Mouse (Mus musculus) limb, embryonic 14.5 days (tissue): ENCODE results near the gene Card19. TPM values are rescaled to one million over a fixed set of nuclear protein-coding genes. Genes with fewer than 3 reads are reported as not detected.

Source experiments
- ATAC-seq: fragments of 200-750 bp; cut with Nextera tagmentation; 2 replicates; pipeline ENCODE4 v1.8.0; 2017; ENCODE audit warnings: low read depth, moderate number of reproducible peaks, moderate TSS enrichment; ENCODE audit not compliant: low FRiP score
- DNase-seq: peaks from one replicate; pipeline ENCODE4 v3.0.0-alpha.2; 2015; ENCODE audit warnings: low spot score
- H3K27ac ChIP-seq: fragments of 300-500 bp; sonication (generic); replicated peaks from 2 replicates; pipeline ENCODE4 v1.5.1; 2014; ENCODE audit warnings: low read depth, mild to moderate bottlenecking, low read length, moderate library complexity, mixed read lengths
- H3K27me3 ChIP-seq: fragments of 300-500 bp; sonication (generic); 2 replicates; pipeline ENCODE4 v1.6.1; 2014; ENCODE audit warnings: low read length, mixed read lengths; ENCODE audit not compliant: control insufficient read depth, insufficient read depth
- H3K36me3 ChIP-seq: fragments of 300-500 bp; sonication (generic); 2 replicates; pipeline ENCODE4 v1.6.1; 2014; ENCODE audit warnings: mild to moderate bottlenecking, low read length, moderate library complexity, mixed read lengths; ENCODE audit not compliant: control insufficient read depth, insufficient read depth
- H3K4me1 ChIP-seq: fragments of 300-500 bp; sonication (generic); 2 replicates; pipeline ENCODE4 v1.6.1; 2014; ENCODE audit warnings: antibody characterized with exemption, low read length, mixed read lengths; ENCODE audit not compliant: control insufficient read depth, insufficient read depth
- H3K4me2 ChIP-seq: fragments of 300-500 bp; sonication (generic); replicated peaks from 2 replicates; pipeline ENCODE4 v1.6.1; 2014; ENCODE audit warnings: low read depth, mild to moderate bottlenecking, low read length, moderate library complexity; ENCODE audit not compliant: severe bottlenecking
- H3K4me3 ChIP-seq: fragments of 300-500 bp; sonication (generic); replicated peaks from 2 replicates; pipeline ENCODE4 v1.5.1; 2014; ENCODE audit warnings: low read length
- H3K9ac ChIP-seq: fragments of 300-500 bp; sonication (generic); 2 replicates; pipeline ENCODE4 v1.6.1; 2014; ENCODE audit warnings: mild to moderate bottlenecking, low read depth, low read length, moderate library complexity; ENCODE audit not compliant: severe bottlenecking
- H3K9me3 ChIP-seq: fragments of 300-500 bp; sonication (generic); 2 replicates; pipeline ENCODE4 v1.6.1; 2016; ENCODE audit warnings: low read length; ENCODE audit not compliant: control insufficient read depth
- POLR2A ChIP-seq: fragments of 200-500 bp; IDR thresholded peaks from 2 replicates; pipeline ENCODE4 v1.8.0; 2012; ENCODE audit warnings: inconsistent platforms, mild to moderate bottlenecking, moderate library complexity, borderline replicate concordance; ENCODE audit not compliant: insufficient read depth, insufficient read length; ENCODE audit errors: extremely low read depth
- WGBS: fragments of 180-500 bp; shearing (Covaris S2); extraction: QIAGEN DNeasy Blood & Tissue Kit; methylation state at CpG from one replicate; pipeline ENCODE4 v1.1.7; 2014; 5-methylcytosine and 5-hydroxymethylcytosine counted together
- polyA plus RNA-seq, 2 experiments: library from polyadenylated mRNA; depleted of rRNA in 1 of 2; stranded (reverse) in 1 of 2; unstranded in 1 of 2; fragments of >200 nt; fragmentation: Nextera tagmentation in 1 of 2; extraction: Ambion mirVana in 1 of 2; gene quantifications; 2 replicates each; pipeline versions ENCODE4 v1.2.1 to v1.2.3; 2012 to 2014

Card19 gene
- polyA plus RNA-seq, 2 experiments, result 67.1 to 71.3 TPM

DNA sequence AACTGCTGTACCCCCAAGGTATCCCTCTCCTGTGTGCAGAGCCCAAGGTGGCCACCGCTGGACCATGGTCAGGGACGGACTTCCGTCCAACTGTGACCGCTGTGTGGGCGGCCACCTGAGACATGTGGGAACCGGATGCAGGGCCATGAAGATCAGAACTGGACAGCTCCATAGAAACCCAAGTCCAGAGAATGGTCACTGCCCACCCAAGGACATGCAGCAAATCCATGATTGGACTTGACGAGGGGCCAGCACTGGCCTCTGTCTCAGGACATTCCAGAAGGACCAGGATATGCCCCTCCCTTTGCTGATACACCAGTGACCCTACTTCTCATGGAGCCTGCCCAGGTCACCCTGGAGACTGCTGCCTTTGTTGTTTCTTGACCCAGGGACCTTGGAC lies 20.2 kb downstream of the Card19 start:
- ATAC-seq (no peak), DNase-seq (no peak)
- Histone ChIP-seq H3K36me3 (peaks cover 13% of the 10 kb centered on the region), H3K9ac (no peak overlapping the region), H3K9me3 (no peaks in the 10 kb centered on the region), H3K27ac (no peak overlapping the region), H3K27me3 (no peaks in the 10 kb centered on the region), H3K4me1 (peaks cover 7% of the 10 kb centered on the region; the same call in 1 of the 2 replicates), H3K4me2 (no peak overlapping the region), H3K4me3 (no peak overlapping the region)
- TF ChIP-seq POLR2A, result no peak
- 91% methylated on average over 7 of the region's 7 CpGs for WGBS

GRCm38 (mm10) chr13:49194811-49195210 lies 21.0 kb downstream of the Card19 start:
- WGBS, result 90% methylated on average over 13 of the region's 13 CpGs
- Histone ChIP-seq H3K4me3 (no peak overlapping the region), H3K9ac (no peak overlapping the region)

GRCm38 (mm10) chr13:49193650-49194049 lies 22.2 kb downstream of the Card19 start:
- no peaks in the 10 kb centered on the region for H3K27me3 ChIP-seq
- peaks cover 14% of the 10 kb centered on the region; the same call in 1 of the 2 replicates for H3K4me1 ChIP-seq
- H3K36me3 ChIP-seq, result peaks cover 13% of the 10 kb centered on the region
- H3K9me3 ChIP-seq, result no peaks in the 10 kb centered on the region
- 94% methylated on average over 17 of the region's 17 CpGs for WGBS
- no peak for ATAC-seq
- H3K4me2 ChIP-seq, result no peak overlapping the region
- no peak for DNase-seq
- TF ChIP-seq POLR2A, result no peak
- no peak overlapping the region for H3K27ac ChIP-seq
- H3K9ac ChIP-seq, result no peak overlapping the region
- no peak overlapping the region for H3K4me3 ChIP-seq

More at GRCm38 (mm10) chr13:49194811-49195210, 21.0 kb downstream of the Card19 start:
- no peaks in the 10 kb centered on the region for H3K9me3 ChIP-seq
- DNase-seq (no peak), ATAC-seq (no peak)
- peaks cover 8% of the 10 kb centered on the region; the same call in 1 of the 2 replicates for H3K4me1 ChIP-seq
- no peak overlapping the region for H3K27ac ChIP-seq
- no peak overlapping the region for H3K4me2 ChIP-seq
- no peak for TF ChIP-seq POLR2A
- H3K36me3 ChIP-seq, result peaks cover 13% of the 10 kb centered on the region
- H3K27me3 ChIP-seq, result no peaks in the 10 kb centered on the region

DNA sequence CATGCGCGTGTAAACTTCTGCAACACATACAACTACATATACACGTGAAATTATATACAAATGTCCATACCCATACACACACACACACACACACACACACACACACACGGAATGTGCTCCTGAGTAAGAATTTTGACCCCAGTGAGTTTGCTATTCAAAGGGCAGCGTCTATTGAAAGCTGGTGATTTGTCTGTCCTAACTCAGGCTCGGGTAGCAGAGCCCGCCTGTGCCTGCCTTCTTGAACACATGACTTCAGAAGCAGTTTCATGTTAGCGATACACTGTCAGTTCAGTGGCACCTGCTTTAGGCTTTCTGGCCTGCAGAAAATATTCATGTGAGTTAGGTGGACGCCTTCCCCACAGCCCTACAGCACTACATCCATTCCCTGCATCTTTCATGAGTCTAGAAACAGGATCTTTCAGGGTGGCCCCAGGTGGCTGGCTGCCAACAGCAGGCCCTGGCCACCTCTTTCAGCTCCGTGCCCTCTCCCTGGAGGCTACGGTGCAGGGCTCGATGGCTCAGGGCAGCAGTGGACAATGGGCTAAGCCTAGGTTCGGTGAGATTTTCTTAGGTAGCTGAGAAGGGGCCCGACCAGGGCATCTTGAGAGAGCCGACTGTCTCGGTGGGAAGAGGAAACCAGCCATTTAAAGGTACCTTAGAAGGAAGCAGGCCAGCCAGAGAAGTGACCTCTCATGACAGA lies 23.5 kb downstream of the Card19 start:
- WGBS, result 78% methylated on average over 16 of the region's 16 CpGs
- H3K4me1 ChIP-seq, result peaks cover 20% of the 10 kb centered on the region; the same call in 1 of the 2 replicates
- peaks cover 13% of the 10 kb centered on the region for H3K36me3 ChIP-seq
- no peak overlapping the region for H3K9ac ChIP-seq
- TF ChIP-seq POLR2A, result no peak
- no peaks in the 10 kb centered on the region for H3K27me3 ChIP-seq
- H3K27ac ChIP-seq, result no peak overlapping the region
- no peaks in the 10 kb centered on the region for H3K9me3 ChIP-seq
- H3K4me2 ChIP-seq, result no peak overlapping the region
- ATAC-seq (no peak), DNase-seq (no peak)
- H3K4me3 ChIP-seq, result no peak overlapping the region

DNA sequence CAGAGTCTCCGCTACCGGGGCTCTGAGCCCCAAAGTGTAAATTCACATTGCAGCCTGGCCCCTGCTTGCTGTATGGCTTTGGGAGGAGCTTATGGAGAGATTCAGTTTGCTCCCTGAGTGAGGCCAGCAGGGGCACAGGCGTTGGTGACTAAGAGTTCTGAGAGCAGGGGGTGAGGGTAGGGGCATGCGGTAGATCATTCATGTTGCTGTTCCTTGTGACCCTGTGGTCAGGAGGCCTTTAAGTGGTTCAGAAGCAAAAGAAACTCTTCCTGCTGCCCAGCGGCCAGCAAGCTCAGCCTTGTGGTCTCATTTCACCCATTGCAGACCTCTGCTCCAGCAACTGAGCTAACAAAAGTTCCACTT lies 24.2 kb downstream of the Card19 start:
- no peaks in the 10 kb centered on the region for H3K27me3 ChIP-seq
- ATAC-seq (no peak), DNase-seq (no peak)
- H3K9ac ChIP-seq, result no peak overlapping the region
- no peak overlapping the region for H3K4me3 ChIP-seq
- H3K36me3 ChIP-seq, result peaks cover 13% of the 10 kb centered on the region
- TF ChIP-seq POLR2A, result no peak
- WGBS, result 59% methylated on average over 5 of the region's 5 CpGs
- H3K4me2 ChIP-seq, result no peak overlapping the region
- peaks cover 25% of the 10 kb centered on the region for H3K4me1 ChIP-seq
- no peaks in the 10 kb centered on the region for H3K9me3 ChIP-seq
- H3K27ac ChIP-seq, result no peak overlapping the region
